Mouse (Mus musculus) embryonic facial prominence, embryonic 14.5 days (tissue): ENCODE results near the gene Nab2. TPM values are rescaled to one million over a fixed set of nuclear protein-coding genes. Genes with fewer than 3 reads are reported as not detected.

Experiments
- ATAC-seq: fragments of 200-750 bp; cut with Nextera tagmentation; 2 replicates; pipeline ENCODE4 v1.8.0; 2017; ENCODE audit warnings: low read depth, moderate number of reproducible peaks, moderate TSS enrichment
- DNase-seq: peaks from one replicate; pipeline ENCODE4 v3.0.0-alpha.2; 2015; ENCODE audit warnings: low spot score
- H3K27ac ChIP-seq: fragments of 300-500 bp; sonication (generic); replicated peaks from 2 replicates; pipeline ENCODE4 v1.5.1; 2014; ENCODE audit warnings: low read depth, mild to moderate bottlenecking, low read length, moderate library complexity
- H3K27me3 ChIP-seq: fragments of 300-500 bp; sonication (generic); replicated peaks from 2 replicates; pipeline ENCODE4 v1.6.1; 2014; ENCODE audit warnings: low read length; ENCODE audit not compliant: control insufficient read depth, insufficient read depth
- H3K36me3 ChIP-seq: fragments of 300-500 bp; sonication (generic); 2 replicates; pipeline ENCODE4 v1.6.1; 2014; ENCODE audit warnings: low read length, mixed read lengths; ENCODE audit not compliant: control insufficient read depth, insufficient read depth
- H3K4me1 ChIP-seq: fragments of 300-500 bp; sonication (generic); 2 replicates; pipeline ENCODE4 v1.6.1; 2014; ENCODE audit warnings: antibody characterized with exemption, low read length; ENCODE audit not compliant: control insufficient read depth, insufficient read depth
- H3K4me2 ChIP-seq: fragments of 300-500 bp; sonication (generic); 2 replicates; pipeline ENCODE4 v1.6.1; 2014; ENCODE audit warnings: low read depth, mild to moderate bottlenecking, low read length, moderate library complexity, mixed read lengths
- H3K4me3 ChIP-seq: fragments of 300-500 bp; sonication (generic); 2 replicates; pipeline ENCODE4 v1.5.1; 2014; ENCODE audit warnings: low read depth, mild to moderate bottlenecking, low read length
- H3K9ac ChIP-seq: fragments of 300-500 bp; sonication (generic); 2 replicates; pipeline ENCODE4 v1.6.1; 2014; ENCODE audit warnings: low read depth, mild to moderate bottlenecking, low read length, moderate library complexity, mixed read lengths
- H3K9me3 ChIP-seq: fragments of 300-500 bp; sonication (generic); 2 replicates; pipeline ENCODE4 v1.6.1; 2016; ENCODE audit warnings: low read length; ENCODE audit not compliant: control insufficient read depth
- WGBS: fragments of 180-500 bp; shearing (Covaris S2); extraction: QIAGEN DNeasy Blood & Tissue Kit; methylation state at CpG from one replicate; pipeline ENCODE4 v1.1.7; 2014; 5-methylcytosine and 5-hydroxymethylcytosine counted together
- polyA plus RNA-seq: library from polyadenylated mRNA; unstranded; fragments of >200 nt; fragmentation: Nextera tagmentation; extraction: Ambion mirVana; gene quantifications from 2 replicates; pipeline ENCODE4 v1.2.1, GENCODE M21; 2014

Nab2 gene
- polyA plus RNA-seq, 1 experiment from 2014 or later: 16.1 TPM

- 1% methylated on average over 24 of the region's 25 CpGs for WGBS
- peak overlapping the region; percentile 75 for H3K9ac ChIP-seq
- ATAC-seq: peak; percentile 66
- peak overlapping the region; percentile 56 for H3K4me3 ChIP-seq
- H3K4me1 ChIP-seq: peaks cover 18% of the 10 kb centered on the region
- no peaks in the 10 kb centered on the region for H3K27me3 ChIP-seq
- H3K4me2 ChIP-seq: peak overlapping the region; percentile 87
- peaks cover 5% of the 10 kb centered on the region; the same call in 1 of the 2 replicates for H3K36me3 ChIP-seq
- DNase-seq: peak; percentile 86
- H3K9me3 ChIP-seq: no peaks in the 10 kb centered on the region
- peak overlapping the region; percentile 91 for H3K27ac ChIP-seq
Measured at GRCm38 (mm10) chr10:127643553-127644238, 24.7 kb downstream of the Nab2 start.

- H3K4me3 ChIP-seq: peak within 1 kb of the TSS; percentile 56
- H3K27me3 ChIP-seq: no peaks in the 10 kb centered on the region
- DNase-seq: peak; percentile 83
- H3K9ac ChIP-seq: peak within 1 kb of the TSS; percentile 75
- WGBS: 3% methylated on average over 31 of the region's 37 CpGs
- peak within 1 kb of the TSS; percentile 87 for H3K4me2 ChIP-seq
- ATAC-seq: peak; percentile 60
- no peaks in the 10 kb centered on the region for H3K36me3 ChIP-seq
- H3K4me1 ChIP-seq: peaks cover 18% of the 10 kb centered on the region
- H3K27ac ChIP-seq: peak within 1 kb of the TSS; percentile 91
- H3K9me3 ChIP-seq: no peaks in the 10 kb centered on the region
Measured at GRCm38 (mm10) chr10:127642772-127643552, 25.4 kb downstream of the Nab2 start, which contains the start of gene Stat6. Stat6 (plus strand) TSS chr10:127642986.

GRCm38 (mm10) chr10:127641861-127642771 is 26.3 kb downstream of the Nab2 start:
- 9% methylated on average over 19 of the region's 19 CpGs for WGBS
- Histone ChIP-seq H3K4me2 (peak overlapping the region; percentile 87), H3K4me3 (peak overlapping the region; percentile 56), H3K4me1 (peaks cover 18% of the 10 kb centered on the region), H3K9me3 (no peaks in the 10 kb centered on the region), H3K9ac (peak overlapping the region; percentile 75), H3K27me3 (no peaks in the 10 kb centered on the region), H3K27ac (peak overlapping the region; percentile 91), H3K36me3 (no peaks in the 10 kb centered on the region)
- peak; percentile 91 for DNase-seq
- peak; percentile 85 for ATAC-seq

GRCm38 (mm10) chr10:127640421-127640820 is 27.9 kb downstream of the Nab2 start:
- Histone ChIP-seq H3K4me3 (no peak overlapping the region), H3K27ac (no peak overlapping the region), H3K9me3 (no peaks in the 10 kb centered on the region), H3K4me2 (no peak overlapping the region), H3K4me1 (peaks cover 18% of the 10 kb centered on the region), H3K36me3 (no peaks in the 10 kb centered on the region), H3K27me3 (no peaks in the 10 kb centered on the region), H3K9ac (no peak overlapping the region)
- ATAC-seq (no peak), DNase-seq (no peak)
- 72% methylated on average over 5 of the region's 5 CpGs for WGBS

- DNase-seq (no peak), ATAC-seq (no peak)
- Histone ChIP-seq H3K27ac (no peak overlapping the region), H3K4me2 (no peak overlapping the region), H3K9ac (no peak overlapping the region), H3K27me3 (no peaks in the 10 kb centered on the region), H3K36me3 (no peaks in the 10 kb centered on the region), H3K4me3 (no peak overlapping the region), H3K4me1 (no peaks in the 10 kb centered on the region), H3K9me3 (no peaks in the 10 kb centered on the region)
- 57% methylated on average over 7 of the region's 7 CpGs for WGBS
Measured at GRCm38 (mm10) chr10:127632668-127633271, 35.6 kb downstream of the Nab2 start.

GRCm38 (mm10) chr10:127631261-127632214 is 36.8 kb downstream of the Nab2 start:
- WGBS: 70% methylated on average over 10 of the region's 10 CpGs
- DNase-seq: peak; percentile 35
- peak; percentile 60; the same call in 1 of the 2 replicates for ATAC-seq

GRCm38 (mm10) chr10:127626433-127626832 is 41.9 kb downstream of the Nab2 start:
- H3K4me1 ChIP-seq: no peaks in the 10 kb centered on the region
- no peak overlapping the region for H3K9ac ChIP-seq
- no peaks in the 10 kb centered on the region for H3K27me3 ChIP-seq
- peaks cover 10% of the 10 kb centered on the region for H3K9me3 ChIP-seq
- DNase-seq: no peak
- no peak overlapping the region for H3K4me2 ChIP-seq
- H3K27ac ChIP-seq: no peak overlapping the region
- no peak overlapping the region for H3K4me3 ChIP-seq
- no peak for ATAC-seq
- 96% methylated on average over 3 of the region's 3 CpGs for WGBS
- no peaks in the 10 kb centered on the region for H3K36me3 ChIP-seq

More at GRCm38 (mm10) chr10:127631261-127632214, 36.8 kb downstream of the Nab2 start:
- H3K27me3 ChIP-seq: no peaks in the 10 kb centered on the region
- no peaks in the 10 kb centered on the region for H3K4me1 ChIP-seq
- H3K4me3 ChIP-seq: no peak overlapping the region
- H3K4me2 ChIP-seq: no peak overlapping the region
- H3K36me3 ChIP-seq: no peaks in the 10 kb centered on the region
- peaks cover 4% of the 10 kb centered on the region for H3K9me3 ChIP-seq
- H3K27ac ChIP-seq: no peak overlapping the region
- H3K9ac ChIP-seq: no peak overlapping the region
